Mouse (Mus musculus) E14TG2a.4 (cell line): ENCODE results near the gene Rps4x.
A peak's percentile ranks its signal among the peaks of the same experiment; 100 is the strongest.

Experiments
- H3K27me3 ChIP-seq: 2 replicates; pipeline ENCODE4 v1.6.1; 2014; ENCODE audit warnings: low read length, control low read depth; ENCODE audit not compliant: insufficient read depth
- H3K36me3 ChIP-seq: 2 replicates; pipeline ENCODE4 v1.6.1; 2014; ENCODE audit warnings: low read length, control low read depth; ENCODE audit not compliant: insufficient read depth
- H3K4me1 ChIP-seq: replicated peaks from 2 replicates; pipeline ENCODE4 v1.6.1; 2014; ENCODE audit warnings: low read depth, low read length, control low read depth
- H3K4me3 ChIP-seq: replicated peaks from 2 replicates; pipeline ENCODE4 v1.5.1; 2014; ENCODE audit warnings: mild to moderate bottlenecking, low read length
- H3K9me3 ChIP-seq: 2 replicates; pipeline ENCODE4 v1.6.1; 2014; ENCODE audit warnings: low read length, control low read depth
- CTCF ChIP-seq: conservative IDR thresholded peaks from 2 replicates; pipeline ENCODE4 v1.5.1; 2014; ENCODE audit warnings: low read length
- NANOG ChIP-seq: IDR thresholded peaks from 2 replicates; pipeline ENCODE4 v1.6.1; 2014; ENCODE audit warnings: borderline replicate concordance, low read length, mixed read lengths
- POU5F1 ChIP-seq: IDR thresholded peaks from 2 replicates; pipeline ENCODE4 v1.6.1; 2014; ENCODE audit warnings: low read length, borderline replicate concordance

Rps4x gene

DNA sequence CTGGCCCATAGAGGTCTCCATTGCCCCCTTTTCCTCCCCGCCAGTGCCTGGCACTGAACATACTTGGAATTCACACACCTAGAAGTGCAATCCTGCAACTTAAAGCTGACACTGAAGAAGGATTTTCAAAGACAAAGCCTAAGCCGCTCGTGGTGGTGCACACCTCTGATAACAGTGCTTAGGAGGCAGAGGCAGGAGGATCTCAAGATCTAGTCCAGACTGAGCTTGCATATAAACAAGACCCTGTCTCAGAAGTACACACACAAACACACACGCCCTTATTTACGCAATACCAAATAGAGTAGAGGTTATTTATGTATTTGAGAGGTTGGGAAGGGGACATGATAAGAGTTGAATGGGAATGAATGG, 31.8 kb downstream of the Rps4x start:
- Histone ChIP-seq H3K4me1 (peaks cover 12% of the 10 kb centered on the region), H3K36me3 (peaks cover 11% of the 10 kb centered on the region; the same call in 1 of the 2 replicates), H3K27me3 (no peaks in the 10 kb centered on the region), H3K4me3 (peak overlapping the region; percentile 86), H3K9me3 (no peaks in the 10 kb centered on the region)
- no peak for TF ChIP-seq NANOG
- TF ChIP-seq POU5F1 = no peak
- no peak for TF ChIP-seq CTCF

- Histone ChIP-seq H3K4me3 (peak within 1 kb of the TSS; percentile 86), H3K9me3 (no peaks in the 10 kb centered on the region), H3K27me3 (no peaks in the 10 kb centered on the region), H3K36me3 (peaks cover 11% of the 10 kb centered on the region; the same call in 1 of the 2 replicates), H3K4me1 (peaks cover 15% of the 10 kb centered on the region)
- TF ChIP-seq NANOG = no peak
- TF ChIP-seq CTCF = no peak
- no peak for TF ChIP-seq POU5F1
Measured at GRCm38 (mm10) chrX:102156618-102157422, 32.4 kb downstream of the Rps4x start, which contains the start of gene Ercc6l. TSS of gene Ercc6l (minus strand) at chrX:102157091.

DNA sequence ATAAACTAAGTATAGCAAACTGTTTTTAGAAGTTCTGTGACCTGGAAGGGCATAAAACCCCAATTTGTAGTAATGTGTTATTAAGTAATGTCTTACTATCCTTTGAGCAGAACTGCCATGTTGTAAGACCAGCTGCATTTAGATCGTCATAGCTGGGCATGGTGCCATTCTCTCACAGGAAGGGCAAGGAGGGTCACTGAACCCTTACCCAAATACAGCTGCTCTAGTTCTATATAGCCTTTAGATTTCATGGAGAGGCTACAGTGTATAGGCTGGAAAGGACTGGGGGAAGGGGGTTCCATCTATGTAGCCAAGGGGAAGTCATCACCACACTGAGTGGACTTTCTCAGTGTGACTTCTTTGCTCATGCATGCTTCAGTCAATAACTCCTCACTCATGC, 48.0 kb downstream of the Rps4x start:
- no peaks in the 10 kb centered on the region for H3K27me3 ChIP-seq
- H3K36me3 ChIP-seq = peaks cover 42% of the 10 kb centered on the region
- H3K4me3 ChIP-seq = no peak overlapping the region
- H3K9me3 ChIP-seq = peaks cover 41% of the 10 kb centered on the region
- H3K4me1 ChIP-seq = no peaks in the 10 kb centered on the region
- no peak for TF ChIP-seq NANOG
- no peak for TF ChIP-seq POU5F1
- TF ChIP-seq CTCF = no peak
